Mouse (Mus musculus) liver, postnatal 0 days (tissue): ENCODE measurements around the gene Odf4. TPM values are rescaled to one million over a fixed set of nuclear protein-coding genes. Genes with fewer than 3 reads are reported as not detected.
A peak's percentile ranks its signal among the peaks of the same experiment; 100 is the strongest.

ENCODE experiments used
- ATAC-seq: fragments of 200-750 bp; cut with Nextera tagmentation; 2 replicates; pipeline ENCODE4 v1.8.0; 2017; ENCODE audit warnings: mild to moderate bottlenecking, moderate library complexity
- DNase-seq: peaks from one replicate; pipeline ENCODE4 v3.0.0-alpha.2; 2016
- H3K27ac ChIP-seq: fragments of 300-500 bp; sonication (generic); 2 replicates; pipeline ENCODE4 v1.5.1; 2014; ENCODE audit warnings: antibody characterized with exemption, moderate library complexity, mild to moderate bottlenecking, low read depth
- H3K27me3 ChIP-seq: fragments of 300-500 bp; sonication (generic); 2 replicates; pipeline ENCODE4 v1.6.1; 2014; ENCODE audit warnings: low read length, control low read depth, mixed read lengths; ENCODE audit not compliant: insufficient read depth
- H3K36me3 ChIP-seq: fragments of 300-500 bp; sonication (generic); replicated peaks from 2 replicates; pipeline ENCODE4 v1.6.1; 2014; ENCODE audit warnings: mild to moderate bottlenecking, control low read depth, low read length, moderate library complexity, mixed read lengths; ENCODE audit not compliant: insufficient read depth
- H3K4me1 ChIP-seq: fragments of 300-500 bp; sonication (generic); 2 replicates; pipeline ENCODE4 v1.6.1; 2014; ENCODE audit warnings: antibody characterized with exemption, mild to moderate bottlenecking, control low read depth; ENCODE audit not compliant: insufficient read depth
- H3K4me2 ChIP-seq: fragments of 300-500 bp; sonication (generic); 2 replicates; pipeline ENCODE4 v1.6.1; 2014; ENCODE audit warnings: low read depth, mild to moderate bottlenecking, low read length, moderate library complexity, mixed read lengths
- H3K4me3 ChIP-seq: fragments of 300-500 bp; sonication (generic); 2 replicates; pipeline ENCODE4 v1.5.1; 2014; ENCODE audit warnings: low read depth, low read length
- H3K9ac ChIP-seq: fragments of 300-500 bp; sonication (generic); replicated peaks from 2 replicates; pipeline ENCODE4 v1.6.1; 2014; ENCODE audit warnings: mild to moderate bottlenecking, moderate library complexity
- H3K9me3 ChIP-seq: fragments of 300-500 bp; sonication (generic); 2 replicates; pipeline ENCODE4 v1.6.1; 2016; ENCODE audit warnings: mild to moderate bottlenecking, control low read depth, low read length, mixed read lengths
- CTCF ChIP-seq: sonication (generic); IDR thresholded peaks from 2 replicates; pipeline ENCODE4 v1.5.1; 2016; ENCODE audit warnings: antibody characterized with exemption, low read depth
- EP300 ChIP-seq: IDR thresholded peaks from 2 replicates; pipeline ENCODE4 v1.6.1; 2016; ENCODE audit warnings: antibody characterized with exemption, low read depth, mild to moderate bottlenecking
- WGBS: fragments of 180-500 bp; shearing (Covaris S2); extraction: QIAGEN DNeasy Blood & Tissue Kit; methylation state at CpG from one replicate; pipeline ENCODE4 v1.1.7; 2014; ENCODE audit not compliant: insufficient replicate concordance; 5-methylcytosine and 5-hydroxymethylcytosine counted together
- polyA plus RNA-seq: library from polyadenylated mRNA; unstranded; fragments of >200 nt; fragmentation: Nextera tagmentation; extraction: Ambion mirVana; gene quantifications from 2 replicates; pipeline ENCODE4 v1.2.1, GENCODE M21; 2015

The Odf4 gene
- polyA plus RNA-seq, 1 experiment from 2014 or later = not detected

- Histone ChIP-seq H3K9me3 (no peaks in the 10 kb centered on the region), H3K4me3 (no peak overlapping the region), H3K9ac (no peak overlapping the region), H3K4me1 (peaks cover 5% of the 10 kb centered on the region), H3K4me2 (no peak overlapping the region), H3K27ac (no peak overlapping the region), H3K36me3 (peaks cover 45% of the 10 kb centered on the region), H3K27me3 (no peaks in the 10 kb centered on the region)
- no peak for ATAC-seq
- 73% methylated on average over 4 of the region's 4 CpGs for WGBS
- no peak for TF ChIP-seq EP300
- no peak for TF ChIP-seq CTCF
- no peak for DNase-seq
These were observed 20.5 kb downstream of the Odf4 start for GRCm38 (mm10) chr11:68906461-68906790.

GRCm38 (mm10) chr11:68905665-68906460, 21.0 kb downstream of the Odf4 start:
- Histone ChIP-seq H3K4me2 (no peak overlapping the region), H3K27ac (no peak overlapping the region), H3K9ac (no peak overlapping the region), H3K4me1 (peaks cover 8% of the 10 kb centered on the region), H3K27me3 (no peaks in the 10 kb centered on the region), H3K4me3 (no peak overlapping the region), H3K9me3 (no peaks in the 10 kb centered on the region), H3K36me3 (peaks cover 45% of the 10 kb centered on the region)
- DNase-seq (no peak), ATAC-seq (no peak)
- TF ChIP-seq CTCF = no peak
- no peak for TF ChIP-seq EP300
- 86% methylated on average over 9 of the region's 9 CpGs for WGBS

GRCm38 (mm10) chr11:68905138-68905531, 21.7 kb downstream of the Odf4 start:
- Histone ChIP-seq H3K4me2 (no peak overlapping the region), H3K9ac (no peak overlapping the region), H3K27ac (no peak overlapping the region), H3K27me3 (no peaks in the 10 kb centered on the region), H3K9me3 (no peaks in the 10 kb centered on the region), H3K36me3 (peaks cover 45% of the 10 kb centered on the region), H3K4me3 (no peak overlapping the region), H3K4me1 (peaks cover 10% of the 10 kb centered on the region)
- TF ChIP-seq EP300 (no peak), CTCF (no peak)
- no peak for ATAC-seq
- 92% methylated on average over 3 of the region's 3 CpGs for WGBS
- DNase-seq = no peak

GRCm38 (mm10) chr11:68904375-68905137, 22.3 kb downstream of the Odf4 start:
- Histone ChIP-seq H3K9me3 (no peaks in the 10 kb centered on the region), H3K4me1 (peaks cover 10% of the 10 kb centered on the region), H3K4me2 (no peak overlapping the region), H3K4me3 (no peak overlapping the region), H3K27me3 (no peaks in the 10 kb centered on the region), H3K9ac (no peak overlapping the region), H3K36me3 (peaks cover 45% of the 10 kb centered on the region), H3K27ac (no peak overlapping the region)
- DNase-seq = peak; percentile 75
- ATAC-seq = no peak
- no peak for TF ChIP-seq EP300
- peak; percentile 76 for TF ChIP-seq CTCF
- WGBS = 83% methylated on average over 8 of the region's 8 CpGs

GRCm38 (mm10) chr11:68903775-68904174, 23.1 kb downstream of the Odf4 start:
- H3K4me3 ChIP-seq = no peak overlapping the region
- peaks cover 45% of the 10 kb centered on the region for H3K36me3 ChIP-seq
- ATAC-seq (no peak), DNase-seq (no peak)
- H3K9me3 ChIP-seq = no peaks in the 10 kb centered on the region
- no peak overlapping the region for H3K4me2 ChIP-seq
- peaks cover 15% of the 10 kb centered on the region for H3K4me1 ChIP-seq
- H3K27me3 ChIP-seq = no peaks in the 10 kb centered on the region
- WGBS = 81% methylated on average over 2 of the region's 2 CpGs
- no peak for TF ChIP-seq EP300
- TF ChIP-seq CTCF = no peak
- no peak overlapping the region for H3K27ac ChIP-seq
- H3K9ac ChIP-seq = no peak overlapping the region

GRCm38 (mm10) chr11:68902823-68903222, 24.1 kb downstream of the Odf4 start:
- H3K36me3 ChIP-seq = peaks cover 45% of the 10 kb centered on the region
- 70% methylated on average over 5 of the region's 5 CpGs for WGBS
- H3K4me1 ChIP-seq = peaks cover 23% of the 10 kb centered on the region
- no peaks in the 10 kb centered on the region for H3K9me3 ChIP-seq
- no peak for TF ChIP-seq CTCF
- no peak for TF ChIP-seq EP300
- H3K4me3 ChIP-seq = peak overlapping the region; percentile 85
- peak overlapping the region; percentile 80 for H3K4me2 ChIP-seq
- DNase-seq (no peak), ATAC-seq (no peak)
- no peak overlapping the region for H3K27ac ChIP-seq
- H3K27me3 ChIP-seq = no peaks in the 10 kb centered on the region
- peak overlapping the region; percentile 98 for H3K9ac ChIP-seq
